Mouse (Mus musculus): Measurements from ENCODE around the gene Exosc1. TPM values are rescaled to one million over a fixed set of nuclear protein-coding genes. Genes with fewer than 3 reads are reported as not detected.
A peak's percentile ranks its signal among the peaks of the same experiment; 100 is the strongest.

The Exosc1 gene
- total and polyA plus RNA-seq, 3 experiments, result 56.6 to 109 (median 68.6) TPM

DNA sequence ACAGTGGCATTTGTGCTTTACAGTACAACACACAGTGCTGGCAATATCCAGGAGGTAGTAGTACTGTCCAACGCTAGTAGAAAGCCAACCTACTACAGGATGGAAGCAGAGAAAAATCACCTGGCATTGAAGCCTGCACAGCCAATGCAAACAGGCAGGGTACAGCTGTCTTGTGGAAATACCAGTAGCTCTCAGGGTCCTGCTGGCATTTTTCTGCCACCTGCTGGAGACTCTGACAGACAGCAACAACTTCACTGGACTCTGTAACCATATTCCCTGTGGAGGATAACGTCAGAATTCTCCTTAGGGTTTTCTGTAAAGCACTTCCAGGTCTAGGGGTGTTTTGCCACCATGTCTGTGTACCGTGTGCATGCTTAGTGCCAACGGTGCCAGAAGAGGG, 19.1 kb upstream of the Exosc1 start:
- no peak overlapping the region for H3K4me2 ChIP-seq (ENCODE audit: insufficient read depth, low read depth, poor library complexity, severe bottlenecking)
- no peak overlapping the region for H3K9ac ChIP-seq (ENCODE audit: insufficient read depth, low read depth)
- no peaks in the 10 kb centered on the region for H3K4me1 ChIP-seq (ENCODE audit: control insufficient read depth in 1 of 2, insufficient read depth in 2 of 2)
- in situ Hi-C loops (cut with MboI; ENCODE audit: low pct_ligation_motif_present, low pct_unique_long_range_greater_than_20kb, low sequenced_read_pairs) (no loop called here), dilution Hi-C loops (cut with MboI; ENCODE audit: extremely low pct_ligation_motif_present, extremely low pct_unique_long_range_greater_than_20kb, low sequenced_read_pairs) (no loop called here)
- H3K79me2 ChIP-seq (replicated peaks; ENCODE audit: control insufficient read depth, extremely low read depth, insufficient read depth, poor library complexity, severe bottlenecking), result no peaks in the 10 kb centered on the region
- DNase-seq (ENCODE audit: extremely low read depth), result peak; percentile 27
- peaks cover 87 to 98% of the 10 kb centered on the region in 2 experiments for H3K36me3 ChIP-seq (replicated peaks in 1 of 2; ENCODE audit: control insufficient read depth in 1 of 2, insufficient read depth in 1 of 2, low read length in 1 of 2)
- H3K4me3 ChIP-seq (replicated peaks in 1 of 3; ENCODE audit: low read depth in 2 of 3, low read length in 2 of 3, poor library complexity in 1 of 3), result no peak overlapping the region
- TF ChIP-seq JUND (conservative IDR thresholded peaks at IDR 0.05; ENCODE audit: low read depth, low read length), result no peak
- no peak for TF ChIP-seq USF1 (IDR thresholded peaks at IDR 0.05; ENCODE audit: low read depth, low read length)
- TF ChIP-seq SMC3 (IDR thresholded peaks at IDR 0.05; ENCODE audit: low read depth, low read length), result peak; percentile 38
- TF ChIP-seq POLR2AphosphoS2 (IDR thresholded peaks at IDR 0.05; ENCODE audit: low read depth, low read length), result no peak
- peak; percentile 26 for TF ChIP-seq RAD21 (IDR thresholded peaks at IDR 0.05; ENCODE audit: low read depth, low read length)
- no peak for TF ChIP-seq MEF2A (IDR thresholded peaks at IDR 0.05; ENCODE audit: borderline replicate concordance, low read depth, low read length)
- no peak for TF ChIP-seq MXI1 (IDR thresholded peaks at IDR 0.05; ENCODE audit: low read depth, low read length)
- peak in 1 of 2 experiments; percentile 47; a peak in 2 of 4 replicates for TF ChIP-seq CTCF (conservative IDR thresholded peaks at IDR 0.05 in 1 of 2, IDR thresholded peaks at IDR 0.05 in 1 of 2; ENCODE audit: low read depth in 2 of 2, low read length in 2 of 2)
- TF ChIP-seq UBTF (IDR thresholded peaks at IDR 0.05; ENCODE audit: low read depth, low read length), result no peak
- TF ChIP-seq NRF1 (IDR thresholded peaks at IDR 0.05; ENCODE audit: low read depth, low read length), result no peak
- no peak for TF ChIP-seq ZKSCAN1 (IDR thresholded peaks at IDR 0.05; ENCODE audit: borderline replicate concordance, low read depth, low read length)
- TF ChIP-seq ZC3H11A (IDR thresholded peaks at IDR 0.05; ENCODE audit: low read depth, low read length), result no peak
- no peaks in the 10 kb centered on the region for H3K9me3 ChIP-seq (replicated peaks; ENCODE audit: low read length)
- no peaks in the 10 kb centered on the region for H3K27me3 ChIP-seq (replicated peaks)
- H3K27ac ChIP-seq (ENCODE audit: insufficient read depth, low read depth), result no peak overlapping the region

- dilution Hi-C loops (cut with MboI; ENCODE audit: extremely low pct_ligation_motif_present, extremely low pct_unique_long_range_greater_than_20kb, low sequenced_read_pairs), result no loop called here
- DNase-seq (ENCODE audit: extremely low read depth), result no peak
- H3K9me3 ChIP-seq (replicated peaks; ENCODE audit: low read length), result peaks cover 4% of the 10 kb centered on the region
- H3K36me3 ChIP-seq (replicated peaks in 1 of 2; ENCODE audit: control insufficient read depth in 1 of 2, insufficient read depth in 1 of 2, low read length in 1 of 2), result peaks cover 76 to 95% of the 10 kb centered on the region in 2 experiments
- no peak overlapping the region for H3K4me2 ChIP-seq (ENCODE audit: insufficient read depth, low read depth, poor library complexity, severe bottlenecking)
- in situ Hi-C loops (cut with MboI; ENCODE audit: low pct_ligation_motif_present, low pct_unique_long_range_greater_than_20kb, low sequenced_read_pairs), result no loop called here
- H3K9ac ChIP-seq (ENCODE audit: insufficient read depth, low read depth), result no peak overlapping the region
- no peaks in the 10 kb centered on the region for H3K27me3 ChIP-seq (replicated peaks)
- no peak overlapping the region for H3K4me3 ChIP-seq (replicated peaks in 1 of 3; ENCODE audit: low read depth in 2 of 3, low read length in 2 of 3, poor library complexity in 1 of 3)
- no peaks in the 10 kb centered on the region for H3K4me1 ChIP-seq (ENCODE audit: control insufficient read depth in 1 of 2, insufficient read depth in 2 of 2)
- no peaks in the 10 kb centered on the region for H3K79me2 ChIP-seq (replicated peaks; ENCODE audit: control insufficient read depth, extremely low read depth, insufficient read depth, poor library complexity, severe bottlenecking)
- TF ChIP-seq CHD1 (IDR thresholded peaks at IDR 0.05; ENCODE audit: low read depth, low read length) (no peak), E2F4 (IDR thresholded peaks at IDR 0.05; ENCODE audit: insufficient replicate concordance, low read depth, low read length) (no peak), MAX (IDR thresholded peaks at IDR 0.05; ENCODE audit: low read length) (no peak), HCFC1 (IDR thresholded peaks at IDR 0.05; ENCODE audit: low read depth, low read length) (no peak), ETS1 (conservative IDR thresholded peaks at IDR 0.05; ENCODE audit: low read depth, low read length) (no peak), TBP (conservative IDR thresholded peaks at IDR 0.05; ENCODE audit: low read depth, low read length) (no peak), EP300 (IDR thresholded peaks at IDR 0.05; ENCODE audit: low read length) (no peak), MAZ (IDR thresholded peaks at IDR 0.05; ENCODE audit: low read depth, low read length) (no peak), CHD2 (IDR thresholded peaks at IDR 0.05; ENCODE audit: low read length) (no peak)
- no peak overlapping the region for H3K27ac ChIP-seq (ENCODE audit: insufficient read depth, low read depth)
These were observed 10.6 kb upstream of the Exosc1 start for GRCm38 (mm10) chr19:41943841-41944240.

All from CH12.LX (cell line).